Mouse (Mus musculus) T-cell, adult 2 months (primary cell): ENCODE data around the gene Luc7l2.
"Not testable (repeated sequence)": the region's sequence is repeated elsewhere in the genome, so short reads cannot be mapped to it uniquely, and the experiment has no call there.

ENCODE experiments used
- DNase-seq: peaks from one replicate; pipeline ENCODE4 v3.0.0; 2022; ENCODE audit warnings: low spot score

Luc7l2 gene

DNA sequence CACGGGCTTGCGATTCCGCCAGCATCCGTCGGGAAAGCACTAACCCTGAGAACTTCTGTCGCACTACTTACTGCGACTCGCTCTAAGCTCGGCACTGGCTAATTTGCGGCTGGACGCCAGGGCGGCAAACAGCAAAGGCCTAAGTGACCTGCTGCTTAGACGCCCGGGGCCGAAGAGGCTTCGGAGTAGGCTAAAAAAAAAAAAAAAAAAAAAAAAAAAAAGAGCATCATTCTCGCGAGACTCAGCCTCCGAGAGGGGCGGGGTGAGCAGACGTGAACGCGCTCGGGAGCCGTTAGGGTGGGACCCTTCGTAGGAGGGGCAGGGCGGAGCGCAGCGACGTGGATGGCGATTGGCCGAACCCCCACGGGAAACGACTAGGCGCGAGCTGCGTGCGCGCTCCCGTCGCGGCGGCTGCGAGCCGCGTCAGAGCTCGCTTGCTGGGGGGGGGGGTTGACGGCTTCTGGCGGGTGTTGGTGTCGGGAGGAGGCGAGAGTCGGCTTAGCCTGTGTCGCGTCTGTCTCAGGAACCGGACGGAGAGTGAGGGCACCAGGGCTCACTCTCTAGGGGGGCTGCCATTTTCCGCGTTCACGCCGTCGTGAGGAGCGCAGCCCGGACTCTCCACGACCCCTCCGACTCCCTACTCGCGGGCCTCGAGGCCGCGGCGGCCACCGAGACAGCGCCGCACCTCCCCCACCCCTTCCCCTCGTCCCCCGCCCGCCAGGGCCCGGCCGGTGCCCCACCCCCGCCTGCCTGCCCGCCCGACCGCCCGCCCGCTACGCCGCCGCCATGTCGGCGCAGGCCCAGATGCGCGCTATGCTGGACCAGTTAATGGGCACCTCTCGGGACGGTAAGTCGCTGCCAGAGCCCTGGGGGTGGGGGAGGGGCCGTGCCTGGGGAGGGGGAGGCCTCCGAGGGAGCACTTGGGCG lies at the start of gene Luc7l2:
Gene Luc7l2 (plus strand): TSS at position 273 of the 927 bp plus-strand sequence.
- DNase-seq = peak; percentile 97

DNA sequence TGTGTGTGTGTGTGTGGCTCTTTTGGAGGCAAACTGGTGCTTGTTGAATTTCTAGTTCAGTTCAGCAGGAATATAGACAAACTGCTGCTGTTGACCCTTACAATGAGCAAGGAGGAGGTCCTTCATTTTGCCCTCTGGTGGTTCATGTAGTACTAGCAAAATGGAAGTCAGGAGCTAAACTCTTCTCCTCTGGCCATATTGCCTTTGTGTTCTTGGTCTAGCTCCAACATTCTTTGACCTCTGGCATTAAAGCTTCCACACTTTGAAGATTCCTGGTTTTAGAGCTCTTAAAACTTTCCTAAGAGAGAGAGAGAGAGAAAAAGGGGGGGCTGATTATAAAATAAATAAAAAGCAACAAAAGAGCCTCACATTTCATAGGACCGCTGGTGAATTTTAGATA lies 39.0 kb upstream of the Luc7l2 start:
- DNase-seq = no peak

DNA sequence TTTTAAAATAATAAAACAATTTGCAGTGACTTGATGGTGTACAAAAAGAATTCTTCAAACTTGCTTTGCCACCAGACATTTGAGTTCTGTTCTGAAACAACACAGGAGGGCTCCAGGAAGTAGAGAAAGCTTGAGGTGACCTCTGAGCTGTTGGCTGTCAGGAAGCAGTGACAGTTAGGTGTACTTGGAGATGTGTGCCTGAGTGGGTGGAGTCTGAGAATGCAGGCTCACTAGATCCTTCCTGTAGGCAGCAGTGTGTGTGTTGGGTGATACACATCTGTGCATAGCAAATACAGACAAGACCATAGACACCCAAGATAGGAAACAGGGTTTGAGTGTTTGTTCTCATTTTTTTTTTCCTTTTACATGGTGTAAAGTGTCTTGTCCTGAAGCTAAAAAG lies 38.3 kb upstream of the Luc7l2 start:
- DNase-seq = peak; percentile 31

DNA sequence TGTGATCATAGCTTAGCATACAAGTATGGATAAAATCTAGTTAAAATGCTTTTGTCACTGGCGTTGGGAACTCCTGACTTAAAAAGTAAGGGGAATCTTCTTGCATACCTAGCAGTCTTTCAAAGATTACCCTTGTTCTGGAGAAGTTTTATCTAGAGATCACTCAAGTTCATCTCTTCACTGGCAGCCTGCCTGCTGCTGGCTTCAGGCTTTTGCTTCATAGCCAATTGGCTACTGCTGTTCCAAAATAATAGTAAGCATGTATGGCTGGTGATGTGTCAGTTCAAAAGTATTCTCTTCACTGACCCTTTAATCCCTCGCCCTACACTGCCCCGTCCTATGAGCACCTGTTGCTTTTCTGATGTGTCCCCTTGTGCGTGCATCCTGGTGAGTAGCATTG lies 35.9 kb upstream of the Luc7l2 start:
- no peak for DNase-seq

DNA sequence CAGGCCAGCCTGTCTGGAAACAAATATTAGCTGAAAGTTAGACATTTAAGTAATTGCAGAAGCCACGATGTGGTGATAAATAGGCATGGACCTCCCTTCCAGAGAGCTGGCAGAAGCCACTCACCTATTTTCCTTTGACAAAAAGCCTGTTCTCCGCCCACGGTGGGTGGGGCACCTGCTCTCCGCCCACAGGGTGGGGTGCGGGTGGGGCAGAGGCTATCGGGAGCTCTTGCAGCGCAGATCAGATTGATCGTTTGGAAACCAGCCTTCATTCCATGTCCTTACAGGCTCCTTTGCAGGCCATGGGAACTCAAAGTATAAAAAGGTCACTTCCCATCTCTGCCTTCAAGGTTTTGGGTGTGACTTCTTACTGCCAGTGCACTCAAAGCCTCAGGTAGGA lies 27.3 kb upstream of the Luc7l2 start:
- DNase-seq = peak; percentile 29

DNA sequence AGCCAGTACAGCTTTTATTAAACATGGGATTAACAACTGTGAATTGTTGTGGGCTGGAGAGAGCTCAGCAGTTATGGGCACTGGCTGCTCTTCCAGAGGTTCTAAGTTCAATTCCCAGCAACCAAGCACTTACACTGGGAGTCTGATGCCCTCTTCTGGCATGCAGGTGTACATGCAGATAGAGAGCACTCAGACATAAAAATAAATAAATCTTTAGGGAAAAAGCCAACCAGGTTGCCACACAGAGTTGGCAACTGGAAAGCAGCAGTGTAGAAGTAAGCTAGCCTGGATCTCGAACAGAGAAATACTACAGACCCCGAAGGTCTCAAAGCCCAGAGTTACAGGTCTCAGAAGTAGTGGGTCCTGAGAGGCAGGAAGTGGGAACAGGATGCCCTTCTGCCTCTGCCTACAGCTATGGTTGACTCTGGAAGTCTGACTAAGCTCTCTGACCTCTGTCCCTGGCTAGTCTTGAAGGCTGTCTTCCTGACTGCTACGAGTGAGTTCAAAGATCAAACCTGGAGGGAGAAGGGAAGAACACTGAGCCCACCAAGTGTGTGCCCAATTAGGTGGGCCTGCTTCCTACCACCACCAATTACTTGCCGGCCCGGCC lies 19.8 kb upstream of the Luc7l2 start:
- DNase-seq = peak; percentile 45

DNA sequence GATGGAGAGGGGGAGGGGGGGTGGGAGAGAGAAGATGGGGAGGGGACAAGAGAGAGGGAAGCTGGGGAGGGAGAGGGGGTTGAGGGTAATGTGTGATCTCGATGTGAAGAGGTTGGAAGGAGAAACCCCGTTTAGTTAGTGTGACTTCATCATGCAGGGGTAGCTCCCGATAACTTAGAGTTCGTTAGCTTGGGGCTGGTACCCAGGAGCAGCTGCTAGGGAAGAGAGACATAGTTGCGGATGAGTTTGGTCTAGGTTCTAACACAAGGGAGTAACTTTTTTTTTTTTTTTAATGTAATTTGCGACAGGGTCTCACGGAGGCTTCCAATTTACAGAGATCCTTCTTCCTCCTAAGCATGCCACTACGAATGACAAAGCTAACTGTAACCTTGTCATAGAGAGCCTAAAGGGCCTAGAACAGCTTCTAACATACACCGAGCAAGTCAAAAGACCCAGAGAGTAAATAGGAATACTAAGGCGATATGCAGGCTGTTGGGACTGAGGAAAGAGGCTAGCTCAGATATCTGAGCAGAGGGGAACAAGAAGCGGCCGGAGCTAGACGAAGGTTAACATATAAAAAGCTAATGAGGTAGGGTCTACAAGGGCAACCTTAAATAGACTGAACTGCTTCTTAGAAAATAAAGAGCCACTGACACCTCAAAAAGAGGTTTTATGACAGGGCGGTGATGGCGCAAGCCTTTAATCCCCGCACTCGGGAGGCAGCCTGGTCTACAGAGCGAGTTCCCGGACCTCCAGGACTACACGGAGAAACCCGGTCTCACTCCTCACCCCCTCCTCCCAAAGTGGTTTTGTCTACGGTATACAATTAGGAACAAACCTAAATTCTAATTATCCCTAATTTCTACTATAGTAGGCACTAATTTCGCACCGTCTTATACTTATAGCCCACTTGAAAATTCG lies 18.4 kb upstream of the Luc7l2 start:
- DNase-seq = no peak

DNA sequence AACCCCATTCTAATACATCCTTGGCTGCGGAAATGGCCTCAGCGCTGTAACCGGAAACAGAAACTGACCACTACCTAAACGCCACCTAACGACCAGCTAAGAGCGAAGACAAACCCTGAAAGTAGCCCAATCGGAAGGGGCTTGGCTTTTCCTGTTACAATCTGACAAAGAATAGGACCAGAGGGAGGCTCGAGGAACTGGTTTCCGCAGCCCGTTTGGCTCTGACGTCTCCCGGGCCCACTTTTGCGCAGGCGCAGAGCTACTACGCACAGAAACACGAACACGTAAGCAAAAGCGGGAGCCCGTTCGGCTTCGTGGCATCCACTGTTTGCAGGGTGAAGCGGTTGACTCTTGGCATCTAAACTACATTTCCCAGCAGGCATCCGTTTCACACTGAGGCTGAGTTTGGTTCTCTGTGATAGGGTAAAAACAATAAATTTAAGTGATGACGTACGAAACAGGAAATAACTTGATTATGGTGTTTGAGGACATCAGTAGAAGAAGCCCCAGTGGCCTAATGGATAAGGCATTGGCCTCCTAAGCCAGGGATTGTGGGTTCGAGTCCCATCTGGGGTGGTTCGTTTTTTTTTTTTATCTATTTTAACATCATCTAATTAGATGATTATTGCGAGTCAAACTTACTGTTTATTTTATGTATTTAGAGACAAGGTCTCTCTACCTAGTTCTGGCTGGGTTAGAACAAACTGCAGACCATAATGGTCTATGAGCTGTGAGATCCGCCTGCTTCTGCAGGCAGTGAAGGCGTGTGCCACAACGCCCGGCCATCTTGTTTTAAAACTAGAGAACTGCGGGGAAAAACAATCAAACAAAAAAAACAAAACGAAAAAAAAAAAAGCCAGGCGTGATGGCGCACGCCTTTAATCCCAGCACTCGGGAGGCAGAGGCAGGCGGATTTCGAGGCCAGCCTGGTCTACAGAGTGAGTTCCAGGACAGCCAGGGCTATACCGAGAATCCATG lies 17.4 kb upstream of the Luc7l2 start, which contains the start of gene Fmc1:
Gene Fmc1 (plus strand): TSS at position 75 of the 978 bp plus-strand sequence.
- DNase-seq = peak; percentile 99

DNA sequence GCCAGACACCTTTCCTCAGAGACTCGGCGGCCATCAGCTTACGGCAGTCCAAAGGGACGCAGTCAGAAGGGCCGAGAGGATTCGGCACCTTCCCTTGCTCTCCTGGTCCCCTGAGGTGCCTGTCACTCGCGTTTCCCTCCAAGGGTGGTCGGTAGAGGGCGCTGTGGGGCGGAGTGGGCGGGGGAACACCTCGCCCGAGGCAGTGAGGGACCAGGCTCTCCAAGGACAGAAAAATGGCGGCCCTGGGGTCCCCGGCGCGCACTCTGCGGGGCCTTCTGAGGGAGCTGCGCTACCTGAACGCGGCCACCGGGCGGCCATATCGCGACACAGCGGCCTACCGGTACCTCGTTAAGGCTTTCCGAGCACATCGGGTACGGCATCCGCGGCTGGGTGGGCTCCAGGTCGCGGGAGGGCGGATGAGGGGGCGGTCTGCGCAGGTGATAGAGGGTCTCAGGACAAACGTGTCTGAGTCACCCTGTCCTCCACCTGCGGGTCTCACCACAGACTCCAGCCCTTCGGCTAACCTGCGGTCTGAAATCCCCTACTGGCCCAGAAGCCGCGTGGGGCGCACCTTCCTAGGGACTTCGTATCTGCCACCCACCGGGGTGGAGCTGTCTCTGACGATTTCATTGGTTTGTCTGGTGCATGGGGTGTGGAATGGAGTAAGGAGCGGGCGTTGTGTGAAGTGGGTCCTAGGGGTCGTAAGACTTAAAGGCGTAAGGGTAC lies 16.3 kb upstream of the Luc7l2 start:
- DNase-seq = peak; percentile 97

DNA sequence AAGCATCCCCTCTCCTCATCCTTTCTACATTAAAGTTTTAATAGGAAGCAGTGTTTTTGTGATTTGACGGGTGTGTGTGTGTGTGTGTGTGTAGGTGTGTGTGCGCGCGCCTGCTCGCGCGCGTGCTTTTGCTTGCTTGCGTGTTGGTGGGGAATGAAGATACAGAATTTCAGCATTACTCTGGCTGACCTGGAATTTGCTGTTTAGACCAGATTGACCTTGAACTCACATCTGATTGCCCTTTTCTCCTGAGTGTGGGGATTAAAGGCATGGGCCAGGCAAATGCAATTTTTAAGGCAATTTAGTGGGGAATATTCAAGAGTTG lies 15.8 kb upstream of the Luc7l2 start:
- DNase-seq = no peak

DNA sequence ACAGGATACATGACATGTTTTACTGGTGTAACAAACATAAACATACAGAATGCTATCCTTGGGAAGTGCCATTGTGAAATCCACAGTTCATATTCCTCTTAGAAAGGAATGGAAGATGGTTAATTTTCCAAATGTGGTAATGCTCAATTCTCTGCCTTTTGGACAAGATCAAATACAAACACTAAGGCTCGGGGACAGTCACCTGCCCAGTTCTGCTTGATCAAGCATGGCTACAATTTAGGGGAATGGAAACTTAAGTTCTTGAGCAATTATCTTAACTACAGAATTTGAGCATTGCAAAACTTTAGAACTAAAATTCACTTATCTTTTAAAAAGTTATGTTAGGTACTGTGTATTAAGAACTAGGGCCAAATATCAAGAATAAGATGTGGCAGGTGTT lies 15.3 kb upstream of the Luc7l2 start:
- no peak for DNase-seq

DNA sequence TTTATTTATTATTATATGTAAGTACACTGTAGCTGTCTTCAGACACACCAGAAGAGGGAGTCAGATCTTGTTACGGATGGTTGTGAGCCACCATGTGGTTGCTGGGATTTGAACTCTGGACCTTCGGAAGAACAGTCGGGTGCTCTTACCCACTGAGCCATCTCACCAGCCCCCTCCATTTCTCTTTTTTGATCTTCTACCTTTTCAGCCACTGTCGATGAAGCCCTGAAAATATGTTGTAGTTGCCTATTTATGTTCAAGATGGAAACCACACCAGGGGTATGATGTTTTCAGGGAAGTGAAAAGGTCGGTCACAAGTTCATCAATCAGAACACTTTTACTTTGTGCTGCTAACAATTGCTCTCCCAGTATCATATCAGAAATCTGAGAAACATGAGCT lies 7.0 kb upstream of the Luc7l2 start:
- DNase-seq = not testable (repeated sequence)

DNA sequence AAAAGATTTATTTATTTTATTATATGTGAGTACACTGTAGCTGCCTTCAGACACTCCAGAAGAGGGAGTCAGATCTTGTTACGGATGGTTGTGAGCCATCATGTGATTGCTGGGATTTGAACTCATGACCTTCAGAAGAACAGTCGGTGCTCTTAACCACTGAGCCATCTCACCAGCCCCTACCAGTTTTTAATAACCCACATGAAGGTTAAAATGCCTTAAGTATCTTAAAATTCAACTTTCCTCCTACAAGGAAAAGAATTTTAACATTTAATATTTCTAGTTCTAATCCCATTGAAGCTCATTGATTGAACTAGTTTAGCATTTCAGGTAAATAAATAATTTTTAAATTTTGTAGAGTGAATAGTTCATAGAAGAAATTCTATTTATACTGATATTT lies 4.1 kb upstream of the Luc7l2 start:
- not testable (repeated sequence) for DNase-seq

DNA sequence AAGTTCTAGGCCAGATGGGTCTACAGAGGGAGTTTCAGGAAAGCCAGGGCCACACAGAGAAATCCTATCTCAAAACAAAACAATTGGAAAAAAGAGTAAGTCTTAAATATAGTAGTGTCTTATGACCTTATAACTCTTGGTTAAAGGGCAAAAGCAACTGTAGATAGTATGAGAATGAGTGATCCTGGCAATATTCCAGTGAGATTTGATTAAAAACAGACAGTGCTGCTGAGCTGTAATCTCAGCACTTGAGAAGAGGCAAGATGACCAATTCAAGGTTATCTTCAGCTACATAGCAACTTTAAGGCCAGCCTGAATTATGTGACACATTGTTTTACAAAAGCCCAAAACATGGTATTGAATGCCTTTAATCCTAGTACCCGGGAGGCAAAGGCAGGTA lies 3.4 kb upstream of the Luc7l2 start:
- DNase-seq = no peak

DNA sequence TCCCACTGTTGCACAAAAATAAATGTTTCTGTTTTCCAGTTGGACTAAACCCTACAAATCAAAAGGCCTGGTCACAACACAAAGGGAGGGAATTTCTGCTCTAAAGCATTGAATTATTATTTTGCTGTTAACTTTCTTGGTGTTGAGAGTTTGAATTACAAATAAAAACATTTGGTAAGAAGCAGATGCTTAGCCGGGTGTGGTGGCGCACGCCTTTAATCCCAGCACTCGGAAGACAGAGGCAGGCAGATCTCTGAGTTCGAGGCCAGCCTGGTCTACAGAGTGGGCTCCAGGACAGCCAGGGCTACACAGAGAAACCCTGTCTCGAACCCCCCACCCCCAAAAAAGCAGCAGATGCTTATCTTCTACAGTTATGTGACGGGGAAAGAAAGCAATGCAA lies 2.5 kb upstream of the Luc7l2 start:
- not testable (repeated sequence) for DNase-seq

DNA sequence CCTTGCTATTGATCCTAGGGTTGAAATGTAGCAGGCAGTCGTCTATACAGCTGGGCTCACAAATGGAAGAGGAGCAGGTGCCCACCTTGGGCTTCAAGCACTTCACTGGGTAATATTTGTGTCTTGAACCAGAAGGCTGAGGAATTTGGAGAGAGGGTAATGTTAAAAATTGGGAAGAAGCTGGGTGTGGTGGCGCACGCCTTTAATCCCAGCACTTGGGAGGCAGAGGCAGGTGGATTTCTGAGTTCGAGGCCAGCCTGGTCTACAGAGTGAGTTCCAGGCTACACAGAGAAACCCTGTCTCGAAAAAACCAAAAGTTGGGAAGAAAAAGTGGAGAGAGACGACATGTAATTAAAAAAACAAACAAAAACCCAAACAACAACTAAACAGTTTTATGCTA lies 1.3 kb upstream of the Luc7l2 start:
- not testable (repeated sequence) for DNase-seq

DNA sequence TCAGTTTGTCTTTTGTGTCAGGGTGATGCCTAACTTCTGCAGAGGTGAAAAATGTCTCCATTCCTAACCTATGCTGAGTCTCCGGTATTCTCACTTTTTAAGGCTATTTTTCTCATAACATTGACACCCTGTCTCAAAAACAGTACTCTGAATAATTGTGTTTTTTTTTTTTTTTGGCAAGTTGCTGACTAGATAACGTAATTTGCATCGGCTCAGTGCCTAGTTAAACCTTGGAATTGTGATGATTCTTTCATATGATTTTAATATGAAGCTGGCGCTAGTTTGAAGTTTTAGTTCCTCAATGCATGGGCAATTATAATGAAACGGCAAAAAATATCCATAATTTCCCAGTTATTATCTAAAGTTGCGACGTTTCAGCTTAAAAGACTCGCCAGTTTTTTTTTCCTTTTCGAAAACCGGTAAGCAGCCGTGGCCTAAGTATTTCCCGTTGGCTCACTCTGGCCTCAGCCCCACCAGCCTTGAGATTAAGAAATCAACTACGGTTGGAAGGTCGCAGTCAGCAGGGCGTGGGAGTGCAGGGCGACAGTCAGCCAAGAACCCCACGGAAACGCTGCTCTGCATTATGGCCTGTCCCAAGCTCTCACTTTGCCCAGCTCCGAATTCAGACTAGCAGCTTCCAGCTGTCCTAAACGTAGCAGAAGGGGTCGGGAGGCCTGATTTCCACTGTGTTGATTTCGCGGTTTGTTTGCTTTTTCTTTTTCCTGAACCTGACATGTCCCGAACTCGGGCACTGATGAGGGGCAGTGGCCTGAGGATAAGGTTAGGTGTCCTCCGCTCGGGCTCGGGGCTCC lies 678 bp upstream of the Luc7l2 start:
- peak; percentile 59 for DNase-seq

DNA sequence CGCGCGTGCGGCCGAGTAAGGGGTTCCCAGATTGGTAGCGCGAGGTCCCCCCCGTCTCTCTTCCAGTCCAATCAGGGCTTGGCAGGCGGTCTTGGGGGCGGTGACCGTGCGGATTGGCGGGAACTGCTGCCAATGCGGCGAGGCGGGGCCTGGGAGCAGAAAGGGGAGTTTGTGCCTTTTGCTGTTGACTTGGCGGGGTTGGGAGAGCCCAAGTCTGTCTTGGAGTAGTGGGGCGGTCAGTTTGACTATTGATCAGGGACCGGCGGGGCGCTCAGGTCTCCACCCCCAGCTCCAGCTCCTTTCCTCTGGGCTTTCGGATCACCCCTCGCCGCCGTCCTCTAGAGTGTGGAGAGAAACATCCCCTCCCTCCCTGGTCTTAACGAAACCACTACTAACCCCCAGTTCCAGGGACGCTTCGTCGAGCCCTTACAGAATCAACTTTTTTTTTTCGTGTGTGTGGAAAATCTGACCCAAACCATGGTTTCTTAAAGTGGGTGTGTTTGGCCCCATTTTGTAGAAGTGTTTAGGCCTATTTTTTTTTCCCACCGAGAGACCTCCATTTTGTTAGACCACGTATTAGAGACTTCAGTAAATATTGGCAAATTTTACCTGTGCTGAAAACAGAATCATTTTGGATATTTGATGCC lies 978 bp downstream of the Luc7l2 start:
- peak; percentile 99 for DNase-seq

DNA sequence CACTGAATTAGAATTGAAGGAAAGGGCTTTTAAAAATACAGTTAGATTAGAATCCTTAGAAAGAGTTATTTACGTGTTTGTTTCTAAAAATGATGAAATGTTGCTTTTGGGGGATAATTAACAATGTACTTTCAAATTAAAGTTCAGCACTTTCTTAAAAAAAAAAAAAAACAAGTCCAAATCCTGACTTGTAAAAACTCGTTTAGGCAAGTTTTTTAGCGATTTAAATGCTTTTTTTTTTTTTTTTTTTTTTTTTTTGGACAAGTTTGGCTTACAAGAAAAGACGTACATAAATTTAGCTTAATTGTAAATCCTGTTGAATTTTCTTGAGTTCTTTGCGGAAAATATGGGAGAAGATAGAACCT lies 1.5 kb downstream of the Luc7l2 start:
- DNase-seq = no peak
